Mouse (Mus musculus) layer of hippocampus, adult 2 months (tissue): ENCODE data around the gene Cacna1a. TPM values are rescaled to one million over a fixed set of nuclear protein-coding genes. Genes with fewer than 3 reads are reported as not detected.
"Not testable (repeated sequence)": the region's sequence is repeated elsewhere in the genome, so short reads cannot be mapped to it uniquely, and the experiment has no call there.

ENCODE experiments used
- DNase-seq, 2 experiments: peaks; one replicate each; pipeline ENCODE4 v3.0.0; 2022; ENCODE audit warnings: low spot score in 2 of 2
- H3K27ac ChIP-seq: fragments of 200-600 bp; 2 replicates; pipeline ENCODE4 v1.8.1; 2022
- H3K4me3 ChIP-seq: fragments of 200-600 bp; 2 replicates; pipeline ENCODE4 v1.8.1; 2022; ENCODE audit warnings: mild to moderate bottlenecking
- CTCF ChIP-seq: fragments of 200-600 bp; conservative IDR thresholded peaks from 2 replicates; pipeline ENCODE4 v1.8.1; 2022; ENCODE audit warnings: antibody characterized with exemption, mild to moderate bottlenecking, moderate library complexity
- total RNA-seq, 2 experiments: library from RNA; stranded (reverse); gene quantifications; 2 replicates each; pipeline ENCODE4 v1.2.3; 2021

Cacna1a gene
- total RNA-seq, 2 experiments from 2014 or later = 207 to 219 TPM

DNA sequence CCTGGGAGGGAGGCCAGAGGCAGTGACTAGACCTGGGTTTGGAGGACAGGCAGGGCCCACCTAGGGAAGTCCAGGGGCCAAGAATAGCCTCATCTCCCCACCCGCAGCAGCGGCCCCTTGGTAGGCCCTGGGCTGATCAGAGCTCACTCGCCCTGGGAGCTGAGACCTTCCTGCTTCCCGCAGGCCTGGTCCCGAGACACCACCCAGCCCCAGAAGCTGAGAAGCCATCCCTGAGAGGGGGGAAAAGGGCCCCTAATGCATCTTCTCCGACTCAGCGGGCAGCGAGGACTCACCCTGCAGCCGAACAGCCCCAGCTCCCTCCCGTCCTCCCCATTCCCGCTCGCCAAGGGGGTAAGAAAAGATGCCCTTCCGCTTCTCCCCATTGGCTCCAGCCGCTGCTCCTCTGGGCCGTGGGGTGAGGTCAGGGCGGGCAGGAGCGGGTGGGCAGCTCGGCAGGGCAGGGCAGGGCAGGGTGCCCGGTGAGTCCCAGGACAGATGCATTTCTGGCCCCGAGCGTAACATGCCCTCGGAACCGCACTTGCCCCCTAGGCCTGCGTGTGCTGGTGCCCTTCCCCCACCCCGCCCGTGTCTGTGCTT, 212.2 kb downstream of the Cacna1a start:
- DNase-seq = no peak
- no peak for TF ChIP-seq CTCF
- H3K27ac ChIP-seq = peak overlapping the region; percentile 28; the same call in 1 of the 2 replicates
- peak overlapping the region; percentile 6; the same call in 1 of the 2 replicates for H3K4me3 ChIP-seq

- H3K4me3 ChIP-seq = no peak overlapping the region
Measured at GRCm38 (mm10) chr8:84601221-84601751, 213.0 kb downstream of the Cacna1a start.

GRCm38 (mm10) chr8:84614512-84615223, 226.4 kb downstream of the Cacna1a start:
- no peak overlapping the region for H3K27ac ChIP-seq
- TF ChIP-seq CTCF = peak; percentile 82
- DNase-seq = no peak
- H3K4me3 ChIP-seq = no peak overlapping the region

More at GRCm38 (mm10) chr8:84601221-84601751, 213.0 kb downstream of the Cacna1a start:
- H3K27ac ChIP-seq = no peak overlapping the region
- no peak for TF ChIP-seq CTCF
- no peak for DNase-seq

DNA sequence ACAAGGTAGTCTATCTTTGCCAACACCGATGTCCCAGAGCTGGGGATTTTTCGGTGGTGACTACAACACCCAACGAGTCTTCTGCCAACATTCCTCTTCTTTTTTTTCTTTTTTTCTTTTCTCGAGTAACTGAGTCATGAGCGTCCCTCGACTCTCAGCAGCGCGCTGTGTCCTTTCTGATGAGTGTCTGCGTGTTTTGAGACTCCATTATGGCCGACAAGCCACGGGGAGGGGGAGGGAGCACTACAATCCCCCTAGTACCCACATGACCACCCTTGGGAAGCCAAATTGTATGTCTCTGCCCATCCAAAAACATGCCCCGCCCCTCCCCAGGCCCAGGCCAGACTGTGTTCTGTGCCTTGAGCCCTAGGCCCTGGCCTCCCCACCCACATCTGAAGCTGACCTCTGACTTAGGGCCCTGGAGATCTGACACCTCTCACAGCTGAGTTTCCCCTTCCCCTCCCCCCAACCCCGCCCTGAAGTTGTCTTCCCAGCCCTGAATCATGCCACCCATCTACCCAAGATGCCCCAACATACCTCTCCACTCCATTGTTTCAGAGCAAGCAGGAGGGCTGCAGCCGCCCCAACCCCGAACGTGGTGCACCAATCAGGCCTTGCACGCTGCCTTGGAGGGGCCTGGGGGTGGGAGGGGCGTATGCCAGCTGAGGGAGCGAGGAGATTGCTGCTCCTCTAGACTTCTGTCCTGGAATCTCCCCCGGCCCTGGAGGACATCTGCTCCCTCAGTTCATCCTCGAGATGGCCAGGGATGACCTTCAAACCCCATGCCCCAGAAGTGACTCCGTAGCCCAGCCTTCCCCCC, 227.6 kb downstream of the Cacna1a start:
- no peak for DNase-seq
- H3K4me3 ChIP-seq = no peak overlapping the region
- TF ChIP-seq CTCF = no peak
- no peak overlapping the region for H3K27ac ChIP-seq

DNA sequence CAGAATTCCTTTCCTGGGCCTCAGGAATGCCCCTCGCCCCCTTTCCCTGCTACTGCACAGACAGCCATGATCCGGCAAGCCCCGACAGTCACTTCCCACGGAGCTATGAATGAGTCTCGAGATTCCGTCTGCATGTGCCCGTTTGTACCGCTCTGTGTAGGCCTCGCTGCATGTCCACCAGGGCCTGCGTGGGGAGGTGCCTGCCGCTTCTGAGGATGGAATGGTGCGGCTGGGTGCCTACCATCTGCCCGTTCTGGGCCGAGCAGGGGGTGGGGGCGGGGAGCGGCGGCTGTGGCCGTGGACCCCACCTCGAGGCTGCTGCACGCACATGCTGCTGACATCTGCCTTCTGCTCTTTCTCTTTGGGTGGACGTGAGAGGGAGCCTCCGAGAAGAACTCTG, 228.8 kb downstream of the Cacna1a start:
- no peak for DNase-seq

DNA sequence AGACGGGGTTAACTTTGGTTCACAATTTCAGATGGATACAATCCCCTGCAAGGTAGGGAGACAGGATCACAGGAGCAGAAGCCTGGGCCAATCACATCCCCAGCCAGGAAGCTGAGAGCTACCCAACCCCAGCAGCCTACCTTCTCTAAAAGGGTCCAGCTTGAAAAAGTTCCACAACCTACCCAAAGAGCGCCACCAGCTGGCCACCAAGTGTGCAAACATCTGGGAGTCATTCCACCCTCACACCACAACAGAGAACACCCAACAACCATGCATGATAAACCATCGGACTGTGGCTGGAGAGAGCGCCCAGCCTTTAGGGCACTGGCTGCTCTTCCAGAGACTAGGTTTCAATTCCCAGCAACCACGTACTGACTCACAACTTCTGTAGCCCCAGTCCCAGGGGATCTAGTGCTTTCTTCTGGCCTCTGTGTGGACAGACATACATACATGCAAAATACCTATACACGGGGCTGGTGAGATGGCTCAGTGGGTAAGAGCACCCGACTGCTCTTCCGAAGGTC, 232.9 kb downstream of the Cacna1a start:
- TF ChIP-seq CTCF = peak; percentile 51
- Histone ChIP-seq H3K4me3 (no peak overlapping the region), H3K27ac (no peak overlapping the region)
- DNase-seq = no peak

More for the DNA sequence above, 228.8 kb downstream of the Cacna1a start:
- Histone ChIP-seq H3K27ac (no peak overlapping the region), H3K4me3 (no peak overlapping the region)
- TF ChIP-seq CTCF = no peak

- DNase-seq, H3K4me3 ChIP-seq, H3K27ac ChIP-seq: not testable (repeated sequence)
Measured at GRCm38 (mm10) chr8:84623425-84623824, 235.2 kb downstream of the Cacna1a start.

- Histone ChIP-seq H3K27ac (no peak overlapping the region), H3K4me3 (no peak overlapping the region)
- TF ChIP-seq CTCF = no peak
- DNase-seq = no peak
Measured at GRCm38 (mm10) chr8:84629586-84629985, 241.3 kb downstream of the Cacna1a start.

DNA sequence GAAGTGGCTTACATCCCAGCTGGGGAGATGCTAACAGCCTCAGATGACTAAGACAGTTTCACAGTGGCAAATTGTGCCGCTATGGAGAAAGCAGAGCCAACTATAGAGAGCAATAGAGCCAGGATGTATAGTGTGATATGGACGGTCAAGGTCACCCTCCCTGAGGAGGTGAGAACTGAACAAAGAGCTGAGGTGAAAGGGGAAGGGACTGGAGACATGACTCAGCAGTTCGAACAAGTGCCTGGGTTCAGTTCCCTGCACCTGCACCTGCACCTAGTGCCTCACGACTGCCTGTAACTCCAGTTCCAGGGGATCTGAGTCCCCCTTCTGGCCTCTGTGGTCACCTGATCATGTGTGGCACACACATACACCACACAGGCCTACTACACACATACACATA, 241.9 kb downstream of the Cacna1a start:
- Histone ChIP-seq H3K27ac (no peak overlapping the region), H3K4me3 (no peak overlapping the region)
- TF ChIP-seq CTCF = no peak
- DNase-seq = no peak

GRCm38 (mm10) chr8:84631813-84632212, 243.6 kb downstream of the Cacna1a start:
- H3K27ac ChIP-seq = no peak overlapping the region
- no peak for TF ChIP-seq CTCF
- DNase-seq = no peak
- no peak overlapping the region for H3K4me3 ChIP-seq

DNA sequence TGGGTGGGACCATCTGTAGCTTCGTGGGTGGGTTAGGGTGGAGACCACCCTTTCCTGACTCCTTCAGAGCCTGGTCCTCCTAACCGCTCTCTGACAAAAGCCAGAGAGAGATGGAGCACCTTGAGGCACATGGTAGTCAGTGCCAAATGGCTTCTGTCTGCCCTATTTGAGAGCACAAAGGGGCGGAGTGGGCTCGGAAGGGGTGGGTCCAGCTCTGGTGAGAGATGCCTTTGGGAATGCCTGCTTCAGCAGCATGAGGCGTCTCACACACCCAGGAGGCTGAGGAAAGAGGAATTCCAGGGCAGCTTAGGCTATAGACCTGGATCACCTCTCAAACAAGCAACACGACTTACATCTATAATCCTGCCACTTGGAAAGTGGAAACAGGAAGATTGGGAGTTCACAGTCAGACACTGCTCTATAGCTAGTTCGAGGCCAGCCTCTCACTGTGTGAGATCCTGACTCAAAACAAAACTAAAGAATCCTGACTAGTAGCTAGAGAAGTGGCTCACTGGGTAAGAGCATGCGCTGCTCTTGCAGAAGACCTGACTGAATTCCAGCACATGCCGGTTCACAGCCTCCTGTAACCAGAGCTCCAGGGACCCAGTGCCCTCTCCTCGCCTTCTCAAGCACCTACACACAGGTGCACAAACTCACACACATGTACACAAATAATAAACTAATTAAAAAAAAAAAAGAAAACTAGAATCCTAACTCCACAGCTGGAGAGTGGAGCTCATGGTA, 245.8 kb downstream of the Cacna1a start:
- Histone ChIP-seq H3K27ac (peak overlapping the region; percentile 78; the same call in 1 of the 2 replicates), H3K4me3 (no peak overlapping the region)
- TF ChIP-seq CTCF = no peak
- no peak for DNase-seq

- DNase-seq = peak; percentile 44 to 48
- no peak overlapping the region for H3K4me3 ChIP-seq
Measured at GRCm38 (mm10) chr8:84634849-84635304, 246.6 kb downstream of the Cacna1a start.

More at GRCm38 (mm10) chr8:84634849-84635304, 246.6 kb downstream of the Cacna1a start:
- peak overlapping the region; percentile 78 for H3K27ac ChIP-seq
- no peak for TF ChIP-seq CTCF
